Mouse (Mus musculus) ES-Bruce4 (cell line): ENCODE data around the gene Aldh4a1.

Experiments
- CTCF ChIP-seq: IDR thresholded peaks from one replicate; pipeline ENCODE4 v1.8.1; 2011; ENCODE audit warnings: low read depth, low read length
- EP300 ChIP-seq: IDR thresholded peaks from 2 replicates; pipeline ENCODE4 v1.6.1; 2011; ENCODE audit warnings: low read depth, low read length; ENCODE audit not compliant: insufficient read depth

DNA sequence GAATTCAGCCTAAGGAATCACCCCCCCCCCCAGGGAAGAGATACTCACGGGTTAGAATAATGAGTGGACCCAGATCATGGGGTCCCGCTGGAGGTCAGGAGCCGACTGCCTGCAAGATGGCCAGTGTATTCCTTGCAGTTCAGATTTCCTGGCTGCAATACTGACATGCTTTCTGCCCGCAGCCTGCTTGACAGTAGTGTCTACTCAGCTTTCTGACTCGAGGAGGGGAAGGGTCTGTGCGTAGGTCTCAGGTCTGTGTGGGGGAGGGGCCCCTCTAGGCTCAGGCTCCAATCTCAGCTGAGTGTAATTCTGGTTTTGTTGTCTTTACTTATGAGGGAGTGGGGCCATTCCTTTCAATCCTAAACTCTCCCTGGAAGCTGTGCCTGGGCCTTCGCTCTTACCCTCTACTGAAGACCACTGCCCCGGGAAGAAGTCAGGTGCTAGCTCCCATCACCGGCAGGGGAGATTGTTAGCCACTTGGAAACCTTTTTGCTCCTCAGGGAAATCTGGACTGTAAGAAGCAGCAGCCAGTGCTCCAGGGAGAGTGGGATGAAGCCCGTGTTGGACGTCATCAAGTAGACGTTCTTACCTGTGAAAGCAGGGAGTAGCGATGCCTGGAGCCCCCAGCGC lies 46.3 kb upstream of the Aldh4a1 start:
- TF ChIP-seq CTCF (no peak), EP300 (no peak)
